Mouse (Mus musculus): ENCODE results near the gene Taldo1. TPM values are rescaled to one million over a fixed set of nuclear protein-coding genes. Genes with fewer than 3 reads are reported as not detected.

Taldo1 gene
- total RNA-seq, 2 experiments from 2014 or later, result 103 TPM

Other genes with a start within 250 kb of the Taldo1 start
- gene Rnh1, start 219.3 kb upstream of the Taldo1 start, total RNA-seq (2021), result 10 to 100 TPM; 30.5 to 32.9 TPM
- gene Hras, start 198.2 kb upstream of the Taldo1 start, total RNA-seq (2021), result 100 to 1,000 TPM; 279 to 287 TPM
- 1 to 10 TPM; 3.1 to 4.4 TPM for gene Lrrc56, start 198.0 kb upstream of the Taldo1 start, total RNA-seq (2021)
- not detected for gene Lmntd2, start 178.1 kb upstream of the Taldo1 start, total RNA-seq (2021)
- 1 to 10 TPM in 1 of 2 experiments, under 1 TPM in 1; 0.78 to 1.5 TPM for gene Rassf7, start 176.3 kb upstream of the Taldo1 start, total RNA-seq (2021)
- 10 to 100 TPM; 75.5 to 76.4 TPM for gene Phrf1, start 163.4 kb upstream of the Taldo1 start, total RNA-seq (2021)
- gene Irf7, start 125.7 kb upstream of the Taldo1 start, total RNA-seq (2021), result 1 to 10 TPM in 1 of 2 experiments, under 1 TPM in 1; 0.78 to 1.1 TPM
- not detected for gene Cdhr5, start 115.4 kb upstream of the Taldo1 start, total RNA-seq (2021)
- gene Sct, start 113.1 kb upstream of the Taldo1 start, total RNA-seq (2021), result not detected
- under 1 TPM; 0.41 to 0.66 TPM for gene Drd4, start 100.2 kb upstream of the Taldo1 start, total RNA-seq (2021)
- 10 to 100 TPM; 71.8 to 76.6 TPM for gene Deaf1, start 64.5 kb upstream of the Taldo1 start, total RNA-seq (2021)
- gene Tmem80, start 64.5 kb upstream of the Taldo1 start, total RNA-seq (2021), result 10 to 100 TPM; 33.4 to 34.6 TPM
- gene Eps8l2, start 53.3 kb upstream of the Taldo1 start, total RNA-seq (2021), result 1 to 10 TPM; 3.0 to 3.3 TPM
- gene Gatd1, start 21.9 kb downstream of the Taldo1 start, total RNA-seq (2021), result 10 to 100 TPM; 41.3 to 48.4 TPM
- 100 to 1,000 TPM; 288 to 314 TPM for gene Cend1, start 37.3 kb downstream of the Taldo1 start, total RNA-seq (2021)
- gene Slc25a22, start 45.7 kb downstream of the Taldo1 start, total RNA-seq (2021), result 100 to 1,000 TPM; 292 to 311 TPM
- gene Pidd1, start 51.8 kb downstream of the Taldo1 start, total RNA-seq (2021), result under 1 TPM; 0.64 to 0.96 TPM
- gene Rplp2, start 55.2 kb downstream of the Taldo1 start, total RNA-seq (2021), result 100 to 1,000 TPM; 488 to 498 TPM
- gene Pnpla2, start 63.0 kb downstream of the Taldo1 start, total RNA-seq (2021), result 10 to 100 TPM; 21.4 to 28.6 TPM
- 1 to 10 TPM; 2.5 to 4.1 TPM for gene Cracr2b, start 68.9 kb downstream of the Taldo1 start, total RNA-seq (2021)
- 10 to 100 TPM; 25.3 to 29.6 TPM for gene Cd151, start 75.2 kb downstream of the Taldo1 start, total RNA-seq (2021)
- 10 to 100 TPM; 40.8 to 45.7 TPM for gene Polr2l, start 82.9 kb downstream of the Taldo1 start, total RNA-seq (2021)
- 10 to 100 TPM; 13.8 to 16.6 TPM for gene Tspan4, start 83.0 kb downstream of the Taldo1 start, total RNA-seq (2021)
- 10 to 100 TPM; 66.7 to 68.0 TPM for gene Chid1, start 147.7 kb downstream of the Taldo1 start, total RNA-seq (2021)
- gene Ap2a2, start 170.0 kb downstream of the Taldo1 start, total RNA-seq (2021), result 100 to 1,000 TPM; 194 to 208 TPM

Data from left cerebral cortex, postnatal 25 days (tissue).